Mouse (Mus musculus) kidney, postnatal 0 days (tissue): ENCODE data around the gene Gpatch4. TPM values are rescaled to one million over a fixed set of nuclear protein-coding genes. Genes with fewer than 3 reads are reported as not detected.
A peak's percentile ranks its signal among the peaks of the same experiment; 100 is the strongest.

Source experiments
- ATAC-seq: fragments of 200-750 bp; cut with Nextera tagmentation; replicated peaks from 2 replicates; pipeline ENCODE4 v1.8.0; 2017; ENCODE audit warnings: low read depth, moderate number of reproducible peaks, moderate TSS enrichment, moderate library complexity; ENCODE audit not compliant: low FRiP score
- DNase-seq: peaks from one replicate; pipeline ENCODE4 v3.0.0-alpha.2; 2016; ENCODE audit warnings: low spot score
- H3K27ac ChIP-seq: fragments of 300-500 bp; sonication (generic); 2 replicates; pipeline ENCODE4 v1.5.1; 2014; ENCODE audit warnings: mild to moderate bottlenecking
- H3K27me3 ChIP-seq: fragments of 300-500 bp; sonication (generic); 2 replicates; pipeline ENCODE4 v1.6.1; 2014; ENCODE audit warnings: low read length, mixed read lengths; ENCODE audit not compliant: insufficient read depth
- H3K36me3 ChIP-seq: fragments of 300-500 bp; sonication (generic); 2 replicates; pipeline ENCODE4 v1.6.1; 2014; ENCODE audit warnings: low read length, mixed read lengths; ENCODE audit not compliant: insufficient read depth
- H3K4me1 ChIP-seq: fragments of 300-500 bp; sonication (generic); replicated peaks from 2 replicates; pipeline ENCODE4 v1.6.1; 2014; ENCODE audit warnings: antibody characterized with exemption, low read length, mixed read lengths; ENCODE audit not compliant: insufficient read depth
- H3K4me2 ChIP-seq: fragments of 300-500 bp; sonication (generic); 2 replicates; pipeline ENCODE4 v1.6.1; 2014; ENCODE audit warnings: mild to moderate bottlenecking, low read length, moderate library complexity, mixed read lengths
- H3K4me3 ChIP-seq: fragments of 300-500 bp; sonication (generic); replicated peaks from 2 replicates; pipeline ENCODE4 v1.5.1; 2014; ENCODE audit warnings: low read depth, low read length
- H3K9ac ChIP-seq: fragments of 300-500 bp; sonication (generic); 2 replicates; pipeline ENCODE4 v1.6.1; 2014; ENCODE audit warnings: low read depth, low read length
- H3K9me3 ChIP-seq: fragments of 300-500 bp; sonication (generic); replicated peaks from 2 replicates; pipeline ENCODE4 v1.6.1; 2016; ENCODE audit warnings: low read length, inconsistent platforms, mixed read lengths
- CTCF ChIP-seq: IDR thresholded peaks from 2 replicates; pipeline ENCODE4 v1.5.1; 2016; ENCODE audit warnings: antibody characterized with exemption, low read depth, mild to moderate bottlenecking, moderate library complexity
- WGBS: fragments of 180-500 bp; shearing (Covaris S2); extraction: QIAGEN DNeasy Blood & Tissue Kit; methylation state at CpG from one replicate; pipeline ENCODE4 v1.1.7; 2014; 5-methylcytosine and 5-hydroxymethylcytosine counted together
- polyA plus RNA-seq: library from polyadenylated mRNA; unstranded; fragments of >200 nt; fragmentation: Nextera tagmentation; extraction: Ambion mirVana; gene quantifications from 2 replicates; pipeline ENCODE4 v1.2.1, GENCODE M21; 2015

Gene Gpatch4
- polyA plus RNA-seq, 1 experiment from 2014 or later = 26.3 TPM

- Histone ChIP-seq H3K9ac (no peak overlapping the region), H3K4me1 (no peaks in the 10 kb centered on the region), H3K4me2 (0 out of 2 replicates have a peak overlapping the region, but pooled peaks have one; percentile 11), H3K9me3 (no peaks in the 10 kb centered on the region), H3K27ac (no peak overlapping the region), H3K27me3 (0 out of 2 replicates have a peak, but pooled peaks cover 7% of the 10 kb centered on the region), H3K4me3 (no peak overlapping the region), H3K36me3 (no peaks in the 10 kb centered on the region)
- TF ChIP-seq CTCF = no peak
- 11% methylated on average over 19 of the region's 19 CpGs for WGBS
- DNase-seq (peak; percentile 63), ATAC-seq (no peak)
Measured at GRCm38 (mm10) chr3:88030608-88031395, 12.1 kb upstream of the Gpatch4 start.

DNA sequence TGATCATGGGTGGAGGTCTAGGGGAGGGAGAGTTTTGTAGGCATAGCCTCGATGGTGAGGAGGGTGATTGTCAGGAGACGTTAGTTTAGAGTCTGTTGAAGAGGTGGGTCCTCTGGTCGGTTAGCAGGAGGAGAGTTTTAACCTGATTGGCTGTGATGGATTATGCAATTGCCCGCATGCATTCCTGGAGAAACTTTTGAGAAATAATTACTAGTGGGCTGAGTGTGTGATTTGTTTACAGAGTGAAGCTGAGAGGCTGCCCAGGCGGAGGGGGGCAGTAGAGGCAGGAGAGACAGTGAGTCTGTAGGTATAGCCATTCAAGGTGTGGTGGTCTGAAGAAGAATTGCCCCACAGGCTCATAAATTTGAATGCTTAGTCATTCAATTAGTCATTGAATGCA is 9.4 kb upstream of the Gpatch4 start:
- H3K27ac ChIP-seq = no peak overlapping the region
- no peaks in the 10 kb centered on the region for H3K27me3 ChIP-seq
- TF ChIP-seq CTCF = no peak
- H3K4me2 ChIP-seq = no peak overlapping the region
- no peaks in the 10 kb centered on the region for H3K9me3 ChIP-seq
- WGBS = 57% methylated on average over 5 of the region's 5 CpGs
- H3K4me1 ChIP-seq = no peaks in the 10 kb centered on the region
- ATAC-seq (no peak), DNase-seq (no peak)
- H3K4me3 ChIP-seq = no peak overlapping the region
- no peaks in the 10 kb centered on the region for H3K36me3 ChIP-seq
- H3K9ac ChIP-seq = no peak overlapping the region

DNA sequence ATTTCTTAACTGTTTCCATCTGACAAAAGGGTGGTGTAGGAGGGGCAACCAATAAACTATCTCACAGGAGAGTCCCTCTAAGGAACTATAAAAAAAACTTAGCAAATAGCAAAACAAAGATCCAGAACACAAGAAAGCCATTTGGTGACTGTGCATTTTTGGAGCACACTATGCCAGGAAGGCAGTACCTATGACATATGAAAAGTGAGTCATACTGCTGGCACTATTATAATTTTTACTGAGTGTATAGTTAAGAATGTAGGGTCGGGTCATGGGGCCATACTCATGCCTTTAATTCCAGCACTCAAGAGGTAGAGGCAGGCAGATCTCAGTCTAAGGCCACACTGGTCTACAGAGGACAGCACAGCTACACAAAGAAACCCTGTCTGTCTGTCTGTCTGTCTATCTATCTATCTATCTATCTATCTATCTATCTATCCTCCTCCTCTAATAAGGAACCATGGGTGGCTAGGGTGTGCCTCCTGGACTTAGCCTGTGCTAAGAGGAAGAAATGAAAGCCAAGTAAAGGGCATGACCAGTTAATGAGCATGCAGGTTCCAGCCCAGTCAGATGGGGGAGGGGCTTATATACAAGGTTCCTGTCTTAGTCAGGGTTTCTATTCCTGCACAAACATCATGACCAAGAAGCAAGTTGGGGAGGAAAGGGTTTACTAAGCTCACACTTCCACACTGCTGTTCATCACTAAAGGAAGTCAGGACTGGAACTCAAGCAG is 7.2 kb upstream of the Gpatch4 start:
- no peaks in the 10 kb centered on the region for H3K27me3 ChIP-seq
- no peak overlapping the region for H3K4me2 ChIP-seq
- ATAC-seq = no peak
- no peaks in the 10 kb centered on the region for H3K9me3 ChIP-seq
- 55% methylated on average over 1 of the region's 1 CpGs for WGBS
- no peak overlapping the region for H3K9ac ChIP-seq
- no peaks in the 10 kb centered on the region for H3K4me1 ChIP-seq
- no peak overlapping the region for H3K4me3 ChIP-seq
- H3K36me3 ChIP-seq = no peaks in the 10 kb centered on the region
- no peak for DNase-seq
- H3K27ac ChIP-seq = no peak overlapping the region
- TF ChIP-seq CTCF = no peak

- no peak for DNase-seq
- no peak for TF ChIP-seq CTCF
- Histone ChIP-seq H3K9me3 (no peaks in the 10 kb centered on the region), H3K36me3 (peaks cover 29% of the 10 kb centered on the region; the same call in 1 of the 2 replicates), H3K4me1 (no peaks in the 10 kb centered on the region), H3K9ac (no peak overlapping the region), H3K4me3 (no peak overlapping the region), H3K27me3 (no peaks in the 10 kb centered on the region), H3K4me2 (no peak overlapping the region), H3K27ac (no peak overlapping the region)
- WGBS = 86% methylated on average over 3 of the region's 3 CpGs
- ATAC-seq = no peak
Measured at GRCm38 (mm10) chr3:88049532-88049931, 6.6 kb downstream of the Gpatch4 start.

- Histone ChIP-seq H3K27ac (no peak overlapping the region), H3K4me3 (no peak overlapping the region), H3K27me3 (no peaks in the 10 kb centered on the region), H3K36me3 (peaks cover 13% of the 10 kb centered on the region; the same call in 1 of the 2 replicates), H3K9ac (0 out of 2 replicates have a peak overlapping the region, but pooled peaks have one; percentile 87), H3K9me3 (no peaks in the 10 kb centered on the region), H3K4me2 (peak overlapping the region; percentile 98), H3K4me1 (peaks cover 12% of the 10 kb centered on the region; the same call in 1 of the 2 replicates)
- WGBS = 91% methylated on average over 6 of the region's 6 CpGs
- no peak for TF ChIP-seq CTCF
- DNase-seq (no peak), ATAC-seq (no peak)
Measured at GRCm38 (mm10) chr3:88057030-88057429, 14.1 kb downstream of the Gpatch4 start.

GRCm38 (mm10) chr3:88057902-88058696 is 15.2 kb downstream of the Gpatch4 start, which contains the start of gene Naxe:
Gene Naxe (minus strand): TSS chr3:88058495.
- H3K9ac ChIP-seq = peak within 1 kb of the TSS; percentile 87
- ATAC-seq (peak; percentile 94), DNase-seq (peak; percentile 95)
- peak within 1 kb of the TSS; percentile 98 for H3K4me2 ChIP-seq
- no peaks in the 10 kb centered on the region for H3K9me3 ChIP-seq
- peaks cover 3% of the 10 kb centered on the region; the same call in 1 of the 2 replicates for H3K36me3 ChIP-seq
- peak within 1 kb of the TSS; percentile 76; the same call in 1 of the 2 replicates for H3K27ac ChIP-seq
- H3K27me3 ChIP-seq = no peaks in the 10 kb centered on the region
- H3K4me3 ChIP-seq = peak within 1 kb of the TSS; percentile 88
- under 1% methylated on average over 60 of the region's 60 CpGs for WGBS
- TF ChIP-seq CTCF = no peak
- peaks cover 12% of the 10 kb centered on the region; the same call in 1 of the 2 replicates for H3K4me1 ChIP-seq
